Mouse (Mus musculus) lung, postnatal 0 days (tissue): Measurements from ENCODE around the gene Spats2. TPM values are rescaled to one million over a fixed set of nuclear protein-coding genes. Genes with fewer than 3 reads are reported as not detected.

Experiments used
- ATAC-seq: fragments of 200-750 bp; cut with Nextera tagmentation; 2 replicates; pipeline ENCODE4 v1.8.0; 2017; ENCODE audit warnings: moderate library complexity
- DNase-seq: peaks from one replicate; pipeline ENCODE4 v3.0.0-alpha.2; 2016; ENCODE audit warnings: low spot score
- H3K27ac ChIP-seq: fragments of 300-500 bp; sonication (generic); 2 replicates; pipeline ENCODE4 v1.5.1; 2014; ENCODE audit warnings: antibody characterized with exemption, mild to moderate bottlenecking, low read length, mixed read lengths
- H3K27me3 ChIP-seq: fragments of 300-500 bp; sonication (generic); replicated peaks from 2 replicates; pipeline ENCODE4 v1.6.1; 2014; ENCODE audit warnings: low read length, mixed read lengths; ENCODE audit not compliant: insufficient read depth
- H3K36me3 ChIP-seq: fragments of 300-500 bp; sonication (generic); 2 replicates; pipeline ENCODE4 v1.6.1; 2014; ENCODE audit warnings: low read length, mixed read lengths; ENCODE audit not compliant: insufficient read depth
- H3K4me1 ChIP-seq: fragments of 300-500 bp; sonication (generic); 2 replicates; pipeline ENCODE4 v1.6.1; 2014; ENCODE audit warnings: antibody characterized with exemption, low read depth, low read length, mixed read lengths; ENCODE audit not compliant: insufficient read depth
- H3K4me2 ChIP-seq: fragments of 300-500 bp; sonication (generic); replicated peaks from 2 replicates; pipeline ENCODE4 v1.6.1; 2014; ENCODE audit warnings: low read depth, mild to moderate bottlenecking, low read length, moderate library complexity, mixed read lengths
- H3K4me3 ChIP-seq: fragments of 300-500 bp; sonication (generic); 2 replicates; pipeline ENCODE4 v1.5.1; 2014; ENCODE audit warnings: low read depth, low read length
- H3K9ac ChIP-seq: fragments of 300-500 bp; sonication (generic); replicated peaks from 2 replicates; pipeline ENCODE4 v1.6.1; 2014; ENCODE audit warnings: low read depth, mild to moderate bottlenecking
- H3K9me3 ChIP-seq: fragments of 300-500 bp; sonication (generic); 2 replicates; pipeline ENCODE4 v1.6.1; 2016; ENCODE audit warnings: low read length, mixed read lengths
- CTCF ChIP-seq: IDR thresholded peaks from 2 replicates; pipeline ENCODE4 v1.5.1; 2016; ENCODE audit warnings: antibody characterized with exemption, mild to moderate bottlenecking
- EP300 ChIP-seq: IDR thresholded peaks from 2 replicates; pipeline ENCODE4 v1.6.1; 2016; ENCODE audit warnings: antibody characterized with exemption, mild to moderate bottlenecking, control low read depth
- WGBS: fragments of 180-500 bp; shearing (Covaris S2); extraction: QIAGEN DNeasy Blood & Tissue Kit; methylation state at CpG from one replicate; pipeline ENCODE4 v1.1.7; 2014; 5-methylcytosine and 5-hydroxymethylcytosine counted together
- polyA plus RNA-seq: library from polyadenylated mRNA; unstranded; fragments of >200 nt; fragmentation: Nextera tagmentation; extraction: Ambion mirVana; gene quantifications from 2 replicates; pipeline ENCODE4 v1.2.1, GENCODE M21; 2015

The Spats2 gene
- polyA plus RNA-seq, 1 experiment from 2014 or later = 13.7 TPM

- Histone ChIP-seq H3K36me3 (no peaks in the 10 kb centered on the region), H3K4me1 (peaks cover 3% of the 10 kb centered on the region; the same call in 1 of the 2 replicates), H3K4me3 (no peak overlapping the region), H3K9me3 (no peaks in the 10 kb centered on the region), H3K9ac (no peak overlapping the region), H3K27me3 (peaks cover 76% of the 10 kb centered on the region), H3K4me2 (peak overlapping the region; percentile 22; the same call in 1 of the 2 replicates), H3K27ac (no peak overlapping the region)
- ATAC-seq (no peak), DNase-seq (no peak)
- 15% methylated on average over 14 of the region's 14 CpGs for WGBS
- TF ChIP-seq CTCF (no peak), EP300 (no peak)
These were observed 36.6 kb upstream of the Spats2 start for GRCm38 (mm10) chr15:99089069-99089468.

- Histone ChIP-seq H3K36me3 (no peaks in the 10 kb centered on the region), H3K9me3 (no peaks in the 10 kb centered on the region), H3K4me1 (peaks cover 3% of the 10 kb centered on the region; the same call in 1 of the 2 replicates), H3K4me3 (peak within 1 kb of the TSS; percentile 35), H3K4me2 (peak within 1 kb of the TSS; percentile 64), H3K9ac (no peak within 1 kb of the TSS), H3K27ac (no peak within 1 kb of the TSS), H3K27me3 (peaks cover 88% of the 10 kb centered on the region)
- TF ChIP-seq CTCF (no peak), EP300 (no peak)
- ATAC-seq (no peak), DNase-seq (no peak)
- 43% methylated on average over 8 of the region's 8 CpGs for WGBS
These were observed 32.8 kb upstream of the Spats2 start, which contains the start of gene Dnajc22 for GRCm38 (mm10) chr15:99092870-99093269. Dnajc22 (plus strand) TSS chr15:99093170.

GRCm38 (mm10) chr15:99093291-99094258 lies 32.1 kb upstream of the Spats2 start:
- ATAC-seq = peak; percentile 41
- peak; percentile 32 for DNase-seq
- no peak overlapping the region for H3K27ac ChIP-seq
- H3K36me3 ChIP-seq = no peaks in the 10 kb centered on the region
- TF ChIP-seq EP300 (no peak), CTCF (peak; percentile 51)
- H3K9me3 ChIP-seq = no peaks in the 10 kb centered on the region
- WGBS = under 1% methylated on average over 55 of the region's 56 CpGs
- H3K27me3 ChIP-seq = peaks cover 88% of the 10 kb centered on the region
- peak overlapping the region; percentile 35 for H3K4me3 ChIP-seq
- no peak overlapping the region for H3K9ac ChIP-seq
- H3K4me1 ChIP-seq = peaks cover 3% of the 10 kb centered on the region; the same call in 1 of the 2 replicates
- peak overlapping the region; percentile 64 for H3K4me2 ChIP-seq

GRCm38 (mm10) chr15:99094631-99095270 lies 31.0 kb upstream of the Spats2 start:
- no peaks in the 10 kb centered on the region for H3K36me3 ChIP-seq
- H3K4me3 ChIP-seq = 0 out of 2 replicates have a peak overlapping the region, but pooled peaks have one; percentile 3
- 2% methylated on average over 27 of the region's 27 CpGs for WGBS
- no peak for DNase-seq
- no peak overlapping the region for H3K27ac ChIP-seq
- no peak overlapping the region for H3K4me2 ChIP-seq
- no peaks in the 10 kb centered on the region for H3K9me3 ChIP-seq
- ATAC-seq = no peak
- H3K27me3 ChIP-seq = peaks cover 86% of the 10 kb centered on the region
- no peak for TF ChIP-seq CTCF
- TF ChIP-seq EP300 = no peak
- no peak overlapping the region for H3K9ac ChIP-seq
- H3K4me1 ChIP-seq = peaks cover 3% of the 10 kb centered on the region; the same call in 1 of the 2 replicates

- no peak for ATAC-seq
- no peak overlapping the region for H3K27ac ChIP-seq
- no peak overlapping the region for H3K9ac ChIP-seq
- H3K27me3 ChIP-seq = peaks cover 82% of the 10 kb centered on the region
- H3K36me3 ChIP-seq = no peaks in the 10 kb centered on the region
- WGBS = 20% methylated on average over 6 of the region's 6 CpGs
- H3K4me2 ChIP-seq = no peak overlapping the region
- no peak for DNase-seq
- TF ChIP-seq EP300 (no peak), CTCF (no peak)
- H3K4me3 ChIP-seq = no peak overlapping the region
- peaks cover 3% of the 10 kb centered on the region; the same call in 1 of the 2 replicates for H3K4me1 ChIP-seq
- no peaks in the 10 kb centered on the region for H3K9me3 ChIP-seq
These were observed 30.4 kb upstream of the Spats2 start for GRCm38 (mm10) chr15:99095356-99095755.

- TF ChIP-seq CTCF = no peak
- TF ChIP-seq EP300 = no peak
- WGBS = 8% methylated on average over 24 of the region's 24 CpGs
- Histone ChIP-seq H3K9me3 (no peaks in the 10 kb centered on the region), H3K4me2 (peak overlapping the region; percentile 54), H3K4me1 (peaks cover 3% of the 10 kb centered on the region; the same call in 1 of the 2 replicates), H3K4me3 (peak overlapping the region; percentile 29), H3K27ac (no peak overlapping the region), H3K27me3 (peaks cover 74% of the 10 kb centered on the region), H3K36me3 (no peaks in the 10 kb centered on the region), H3K9ac (no peak overlapping the region)
- ATAC-seq (no peak), DNase-seq (no peak)
These were observed 29.5 kb upstream of the Spats2 start for GRCm38 (mm10) chr15:99096061-99096793.
